Mouse (Mus musculus) testis, adult 2 months (tissue): Measurements from ENCODE around the gene Tef.

Experiments
- CTCF ChIP-seq: fragments of 200-500 bp; IDR thresholded peaks from 2 replicates; pipeline ENCODE4 v1.5.1; 2012; ENCODE audit warnings: low read depth, mild to moderate bottlenecking, inconsistent platforms, low read length, moderate library complexity; ENCODE audit not compliant: control insufficient read depth, insufficient read depth, insufficient replicate concordance
- POLR2A ChIP-seq: fragments of 200-500 bp; IDR thresholded peaks from 2 replicates; pipeline ENCODE4 v1.6.1; 2012; ENCODE audit warnings: low read depth, mild to moderate bottlenecking, inconsistent platforms, low read length, moderate library complexity; ENCODE audit not compliant: control insufficient read depth

DNA sequence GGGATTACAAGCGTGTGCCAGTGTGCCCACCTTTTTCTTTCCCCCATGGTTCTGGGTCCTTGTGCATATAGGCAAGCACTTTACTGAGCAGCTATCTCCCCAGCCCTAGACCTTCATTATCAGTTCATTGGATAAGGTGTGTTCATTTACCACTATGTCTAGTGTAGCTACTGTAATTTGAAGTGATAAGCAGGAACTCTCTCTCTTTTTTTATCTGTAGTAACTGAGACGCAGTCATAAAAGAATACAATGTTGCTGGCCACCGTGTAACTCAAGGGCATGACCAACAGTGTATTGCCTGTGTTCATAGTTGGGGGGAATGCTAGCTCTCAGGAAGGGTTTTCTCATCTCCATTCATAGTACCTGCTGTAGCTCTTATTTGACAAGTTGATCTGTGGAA is 42.7 kb upstream of the Tef start:
- TF ChIP-seq CTCF (no peak), POLR2A (no peak)
